Mouse (Mus musculus) midbrain, embryonic 13.5 days (tissue): Measurements from ENCODE around the gene Nr1h2. TPM values are rescaled to one million over a fixed set of nuclear protein-coding genes. Genes with fewer than 3 reads are reported as not detected.

ENCODE experiments used
- ATAC-seq: fragments of 200-750 bp; cut with Nextera tagmentation; 2 replicates; pipeline ENCODE4 v1.8.0; 2017; ENCODE audit warnings: mild to moderate bottlenecking, moderate TSS enrichment, moderate library complexity
- H3K27ac ChIP-seq: fragments of 300-500 bp; sonication (generic); 2 replicates; pipeline ENCODE4 v1.5.1; 2015; ENCODE audit warnings: inconsistent platforms, mild to moderate bottlenecking, moderate library complexity
- H3K27me3 ChIP-seq: fragments of 300-500 bp; sonication (generic); 2 replicates; pipeline ENCODE4 v1.6.1; 2015; ENCODE audit warnings: mild to moderate bottlenecking, inconsistent platforms
- H3K36me3 ChIP-seq: fragments of 300-500 bp; sonication (generic); 2 replicates; pipeline ENCODE4 v1.6.1; 2015; ENCODE audit warnings: mild to moderate bottlenecking, inconsistent platforms
- H3K4me1 ChIP-seq: fragments of 300-500 bp; sonication (generic); replicated peaks from 2 replicates; pipeline ENCODE4 v1.6.1; 2015; ENCODE audit warnings: inconsistent platforms
- H3K4me2 ChIP-seq: fragments of 300-500 bp; sonication (generic); replicated peaks from 2 replicates; pipeline ENCODE4 v1.6.1; 2015; ENCODE audit warnings: moderate library complexity, mild to moderate bottlenecking, inconsistent platforms
- H3K4me3 ChIP-seq: fragments of 300-500 bp; sonication (generic); replicated peaks from 2 replicates; pipeline ENCODE4 v1.5.1; 2015; ENCODE audit warnings: mild to moderate bottlenecking, inconsistent platforms
- H3K9ac ChIP-seq: fragments of 300-500 bp; sonication (generic); replicated peaks from 2 replicates; pipeline ENCODE4 v1.6.1; 2015; ENCODE audit warnings: mild to moderate bottlenecking, inconsistent platforms
- H3K9me3 ChIP-seq: fragments of 300-500 bp; sonication (generic); 2 replicates; pipeline ENCODE4 v1.6.1; 2016; ENCODE audit warnings: mild to moderate bottlenecking, inconsistent platforms
- WGBS: fragments of 180-500 bp; shearing (Covaris S2); methylation state at CpG from one replicate; pipeline ENCODE4 v1.1.7; 2015; 5-methylcytosine and 5-hydroxymethylcytosine counted together
- polyA plus RNA-seq: library from polyadenylated mRNA; unstranded; fragments of >200 nt; fragmentation: Nextera tagmentation; extraction: Ambion mirVana; gene quantifications from 2 replicates; pipeline ENCODE4 v1.2.1, GENCODE M21; 2015

Gene Nr1h2
- polyA plus RNA-seq, 1 experiment from 2014 or later: 74.9 TPM

- ATAC-seq: no peak
- Histone ChIP-seq H3K4me3 (no peak overlapping the region), H3K36me3 (no peaks in the 10 kb centered on the region), H3K27me3 (peaks cover 34% of the 10 kb centered on the region), H3K4me2 (no peak overlapping the region), H3K9me3 (no peaks in the 10 kb centered on the region), H3K4me1 (peaks cover 24% of the 10 kb centered on the region), H3K9ac (no peak overlapping the region), H3K27ac (no peak overlapping the region)
- WGBS: 84% methylated on average over 4 of the region's 4 CpGs
These were observed 30.6 kb upstream of the Nr1h2 start for GRCm38 (mm10) chr7:44584265-44584804.

DNA sequence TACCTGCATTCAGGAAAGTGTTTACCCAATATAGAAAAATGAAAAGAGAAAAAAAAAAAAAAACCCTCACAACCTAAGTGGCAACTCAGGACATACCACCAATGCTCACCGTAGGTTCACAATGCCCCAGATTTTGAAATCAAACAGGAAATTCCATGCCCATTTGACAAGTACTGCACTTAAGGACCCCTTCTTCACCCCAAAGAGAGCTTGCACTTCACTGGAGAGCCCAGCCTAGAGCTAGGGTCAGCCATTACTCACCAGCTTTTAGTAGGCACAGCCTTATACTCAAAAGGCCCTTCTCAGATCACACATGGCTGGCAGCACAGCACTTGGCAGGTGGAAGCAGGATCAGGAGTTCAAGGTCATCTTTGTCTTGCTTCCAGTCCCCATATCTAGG, 29.4 kb upstream of the Nr1h2 start:
- H3K27me3 ChIP-seq: peaks cover 28% of the 10 kb centered on the region
- no peaks in the 10 kb centered on the region for H3K9me3 ChIP-seq
- no peak overlapping the region for H3K9ac ChIP-seq
- H3K27ac ChIP-seq: no peak overlapping the region
- ATAC-seq: no peak
- H3K4me3 ChIP-seq: no peak overlapping the region
- peaks cover 12% of the 10 kb centered on the region for H3K4me1 ChIP-seq
- H3K4me2 ChIP-seq: no peak overlapping the region
- 88% methylated on average over 1 of the region's 1 CpGs for WGBS
- no peaks in the 10 kb centered on the region for H3K36me3 ChIP-seq

DNA sequence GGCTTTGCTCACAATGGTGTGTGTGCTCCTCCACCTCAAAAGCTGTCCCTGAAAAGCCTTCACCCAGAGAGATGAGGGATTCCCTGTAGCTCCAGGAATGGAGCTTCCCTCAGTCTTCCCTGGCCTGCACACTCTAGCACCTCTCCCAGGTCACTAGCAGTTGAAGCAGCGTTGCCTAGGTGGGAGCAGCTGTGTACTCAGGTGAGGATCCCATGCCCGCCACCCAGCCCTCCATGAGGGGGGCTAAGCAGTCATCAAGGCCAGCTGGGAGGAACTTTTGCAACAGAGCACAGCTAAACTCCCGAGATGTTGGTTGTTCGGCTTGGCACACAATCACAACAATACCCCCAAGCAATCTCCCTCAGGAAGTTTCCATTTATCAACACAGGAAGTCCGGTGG, 29.0 kb upstream of the Nr1h2 start:
- Histone ChIP-seq H3K4me1 (peaks cover 8% of the 10 kb centered on the region), H3K9ac (no peak overlapping the region), H3K27me3 (peaks cover 24% of the 10 kb centered on the region), H3K27ac (no peak overlapping the region), H3K4me2 (no peak overlapping the region), H3K4me3 (no peak overlapping the region), H3K36me3 (no peaks in the 10 kb centered on the region), H3K9me3 (no peaks in the 10 kb centered on the region)
- WGBS: 86% methylated on average over 5 of the region's 5 CpGs
- ATAC-seq: no peak

DNA sequence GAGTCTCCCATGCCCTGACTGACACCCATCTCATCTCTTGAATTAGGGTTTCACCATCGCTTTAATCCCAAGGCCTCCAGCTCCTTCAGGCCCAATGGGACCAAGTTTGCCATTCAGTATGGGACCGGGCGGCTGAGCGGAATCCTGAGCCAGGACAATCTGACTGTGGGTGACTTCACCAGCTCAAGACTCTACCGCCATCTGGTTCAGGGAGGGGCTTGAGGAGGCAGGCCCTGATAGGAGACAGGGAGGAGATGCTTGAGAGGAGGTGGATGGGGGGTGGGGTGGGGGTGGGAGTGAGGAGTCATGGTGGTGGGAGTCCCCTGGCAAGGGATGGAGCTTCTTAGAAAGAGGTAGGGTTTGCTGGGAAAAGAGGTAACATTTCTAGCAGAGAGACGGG, 27.9 kb upstream of the Nr1h2 start:
- no peak overlapping the region for H3K4me3 ChIP-seq
- H3K36me3 ChIP-seq: no peaks in the 10 kb centered on the region
- WGBS: 80% methylated on average over 6 of the region's 6 CpGs
- H3K9ac ChIP-seq: no peak overlapping the region
- no peaks in the 10 kb centered on the region; the same call in 1 of the 2 replicates for H3K4me1 ChIP-seq
- H3K9me3 ChIP-seq: no peaks in the 10 kb centered on the region
- no peak for ATAC-seq
- H3K4me2 ChIP-seq: no peak overlapping the region
- H3K27ac ChIP-seq: no peak overlapping the region
- peaks cover 18% of the 10 kb centered on the region for H3K27me3 ChIP-seq

GRCm38 (mm10) chr7:44576333-44576844, 22.6 kb upstream of the Nr1h2 start:
- H3K4me1 ChIP-seq: no peaks in the 10 kb centered on the region
- H3K27me3 ChIP-seq: peaks cover 3% of the 10 kb centered on the region; the same call in 1 of the 2 replicates
- no peak overlapping the region for H3K4me2 ChIP-seq
- no peaks in the 10 kb centered on the region for H3K36me3 ChIP-seq
- 57% methylated on average over 5 of the region's 5 CpGs for WGBS
- no peak for ATAC-seq
- H3K4me3 ChIP-seq: no peak overlapping the region
- no peak overlapping the region for H3K9ac ChIP-seq
- H3K27ac ChIP-seq: no peak overlapping the region
- H3K9me3 ChIP-seq: no peaks in the 10 kb centered on the region

DNA sequence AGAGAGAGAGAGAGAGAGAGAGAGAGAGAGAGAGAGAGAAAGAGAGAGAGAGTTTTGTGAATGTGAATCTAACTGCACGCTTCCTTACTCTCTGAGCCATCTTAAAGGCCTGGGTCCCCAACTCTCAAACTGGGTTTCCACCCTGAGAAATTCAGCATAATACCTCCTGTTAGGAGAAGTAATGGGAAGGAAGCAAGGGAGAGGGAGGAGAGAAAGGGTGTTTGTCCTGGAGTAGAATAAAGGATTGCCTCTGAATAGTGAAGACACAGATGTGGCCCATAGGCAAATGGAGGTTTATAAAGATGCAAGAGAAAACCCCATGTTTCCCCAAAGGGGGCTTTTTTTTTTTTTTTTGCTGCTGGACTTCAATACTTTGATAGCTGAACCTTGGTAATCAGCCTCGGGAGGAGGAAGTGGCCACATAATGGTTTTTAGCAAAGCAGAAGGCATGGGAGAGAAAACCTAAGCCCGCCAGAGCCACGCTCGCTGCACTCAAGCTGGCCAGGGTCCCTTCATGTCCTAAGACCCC, 19.3 kb upstream of the Nr1h2 start:
- Histone ChIP-seq H3K4me3 (no peak overlapping the region), H3K9me3 (no peaks in the 10 kb centered on the region), H3K9ac (no peak overlapping the region), H3K4me1 (no peaks in the 10 kb centered on the region), H3K4me2 (no peak overlapping the region), H3K36me3 (no peaks in the 10 kb centered on the region), H3K27ac (no peak overlapping the region), H3K27me3 (peaks cover 3% of the 10 kb centered on the region)
- ATAC-seq: no peak
- 72% methylated on average over 5 of the region's 5 CpGs for WGBS

- Histone ChIP-seq H3K27ac (no peak within 1 kb of the TSS), H3K4me1 (no peaks in the 10 kb centered on the region), H3K27me3 (peaks cover 3% of the 10 kb centered on the region), H3K36me3 (no peaks in the 10 kb centered on the region), H3K4me2 (no peak within 1 kb of the TSS), H3K4me3 (no peak within 1 kb of the TSS), H3K9ac (no peak within 1 kb of the TSS), H3K9me3 (no peaks in the 10 kb centered on the region)
- no peak for ATAC-seq
- WGBS: 31% methylated on average over 7 of the region's 7 CpGs
These were observed 18.5 kb upstream of the Nr1h2 start, which contains the start of gene Napsa for GRCm38 (mm10) chr7:44572213-44572701. TSS of gene Napsa (plus strand) at chr7:44572380.

DNA sequence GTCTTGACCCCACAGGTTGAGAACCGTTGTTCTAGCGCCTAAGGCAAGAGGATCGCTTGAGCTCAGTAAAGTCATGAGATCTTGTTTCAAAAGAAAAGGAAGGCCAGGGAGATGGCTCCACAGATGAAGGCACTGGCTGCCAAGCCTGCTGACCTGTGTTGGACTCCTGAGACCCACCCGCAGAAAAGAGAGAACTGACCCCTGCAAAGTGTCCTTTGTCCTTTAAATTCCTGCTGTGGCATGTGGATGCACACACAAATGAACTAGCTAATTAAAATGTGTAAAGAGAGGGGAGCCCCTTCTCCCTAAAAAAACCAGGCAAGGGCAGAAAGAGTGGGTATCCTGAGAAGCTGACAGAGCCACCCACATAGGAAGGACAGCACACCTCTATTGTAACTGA, 18.1 kb upstream of the Nr1h2 start:
- H3K9ac ChIP-seq: no peak overlapping the region
- no peaks in the 10 kb centered on the region for H3K9me3 ChIP-seq
- no peaks in the 10 kb centered on the region for H3K4me1 ChIP-seq
- no peak overlapping the region for H3K27ac ChIP-seq
- no peaks in the 10 kb centered on the region for H3K36me3 ChIP-seq
- 28% methylated on average over 4 of the region's 4 CpGs for WGBS
- no peak for ATAC-seq
- H3K4me2 ChIP-seq: no peak overlapping the region
- H3K27me3 ChIP-seq: peaks cover 3% of the 10 kb centered on the region
- no peak overlapping the region for H3K4me3 ChIP-seq

- Histone ChIP-seq H3K4me1 (no peaks in the 10 kb centered on the region), H3K9ac (no peak overlapping the region), H3K27me3 (no peaks in the 10 kb centered on the region; the same call in 1 of the 2 replicates), H3K36me3 (no peaks in the 10 kb centered on the region), H3K9me3 (no peaks in the 10 kb centered on the region), H3K4me3 (no peak overlapping the region), H3K4me2 (no peak overlapping the region), H3K27ac (no peak overlapping the region)
- ATAC-seq: no peak
- WGBS: 85% methylated on average over 6 of the region's 6 CpGs
These were observed 17.2 kb upstream of the Nr1h2 start for GRCm38 (mm10) chr7:44570989-44571388.

DNA sequence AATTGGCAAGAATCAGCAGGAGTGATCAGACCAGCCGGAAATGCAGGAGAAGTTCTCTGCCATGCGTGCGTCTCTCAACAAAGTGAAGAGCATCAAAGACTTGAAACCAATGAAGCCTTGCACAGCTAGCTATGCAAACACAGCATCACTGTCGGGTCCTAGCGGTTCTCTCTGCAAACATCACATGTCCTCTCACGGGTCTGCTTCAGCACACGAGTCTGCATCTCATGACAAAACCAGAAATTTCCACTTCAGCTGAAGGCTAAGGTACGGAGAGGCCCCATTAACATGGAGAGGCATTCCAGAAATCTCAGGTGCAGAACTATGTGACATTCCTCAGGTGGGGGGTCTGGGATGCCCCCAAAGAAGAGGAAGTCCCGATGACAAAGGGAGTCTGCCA, 15.1 kb upstream of the Nr1h2 start:
- no peak overlapping the region for H3K27ac ChIP-seq
- H3K9ac ChIP-seq: no peak overlapping the region
- ATAC-seq: no peak
- no peaks in the 10 kb centered on the region for H3K36me3 ChIP-seq
- H3K4me2 ChIP-seq: no peak overlapping the region
- H3K27me3 ChIP-seq: no peaks in the 10 kb centered on the region; the same call in 1 of the 2 replicates
- no peaks in the 10 kb centered on the region for H3K4me1 ChIP-seq
- no peak overlapping the region for H3K4me3 ChIP-seq
- 79% methylated on average over 9 of the region's 9 CpGs for WGBS
- H3K9me3 ChIP-seq: no peaks in the 10 kb centered on the region

DNA sequence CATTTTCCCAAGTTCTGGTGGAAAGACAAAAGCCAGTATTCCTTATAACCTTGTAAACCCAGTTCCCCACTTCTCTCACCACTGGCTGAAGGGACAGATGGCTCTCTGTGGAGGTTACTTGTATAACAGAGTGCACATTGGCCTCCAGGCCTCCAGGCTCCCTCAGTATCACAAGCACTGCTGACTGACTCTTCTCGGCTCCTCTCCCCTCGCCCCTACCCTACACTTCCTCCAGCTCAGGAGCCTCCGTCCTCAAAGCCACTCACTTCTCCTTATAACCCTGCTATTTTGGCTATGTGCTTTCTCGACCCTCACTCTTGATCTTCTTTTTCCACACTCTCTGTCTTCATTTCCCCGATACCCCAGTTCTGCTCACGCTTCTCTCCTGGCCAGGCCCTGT, 11.7 kb upstream of the Nr1h2 start:
- no peak overlapping the region for H3K9ac ChIP-seq
- WGBS: 76% methylated on average over 6 of the region's 6 CpGs

DNA sequence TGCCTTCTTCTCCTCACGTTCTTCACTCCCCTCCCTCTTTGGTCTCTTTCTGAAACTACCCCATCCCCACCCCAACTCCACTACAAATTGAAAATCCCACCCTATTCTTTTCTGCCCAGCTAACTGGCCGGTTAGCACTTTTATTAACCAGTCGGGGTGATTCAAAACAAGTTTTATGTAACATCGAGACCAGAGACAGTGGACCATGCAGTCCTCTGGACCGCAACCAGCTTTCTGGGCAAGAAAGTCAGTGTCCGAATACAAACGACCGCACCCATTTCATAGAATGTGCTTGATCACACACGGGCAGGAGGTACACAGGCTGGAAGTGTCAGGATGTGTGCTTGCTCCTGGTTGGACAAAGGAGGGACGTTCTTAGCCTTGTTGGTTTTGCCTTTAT, 10.7 kb upstream of the Nr1h2 start:
- Histone ChIP-seq H3K9me3 (no peaks in the 10 kb centered on the region), H3K4me1 (no peaks in the 10 kb centered on the region), H3K4me3 (no peak overlapping the region), H3K4me2 (no peak overlapping the region), H3K36me3 (no peaks in the 10 kb centered on the region), H3K27me3 (no peaks in the 10 kb centered on the region; the same call in 1 of the 2 replicates), H3K9ac (no peak overlapping the region), H3K27ac (no peak overlapping the region)
- ATAC-seq: no peak
- WGBS: 84% methylated on average over 10 of the region's 10 CpGs

More for the DNA sequence above, 11.7 kb upstream of the Nr1h2 start:
- Histone ChIP-seq H3K4me1 (no peaks in the 10 kb centered on the region), H3K36me3 (no peaks in the 10 kb centered on the region), H3K4me3 (no peak overlapping the region), H3K27ac (no peak overlapping the region), H3K27me3 (no peaks in the 10 kb centered on the region; the same call in 1 of the 2 replicates), H3K9me3 (no peaks in the 10 kb centered on the region), H3K4me2 (no peak overlapping the region)
- ATAC-seq: no peak

GRCm38 (mm10) chr7:44563284-44563683, 9.5 kb upstream of the Nr1h2 start:
- H3K9me3 ChIP-seq: no peaks in the 10 kb centered on the region
- ATAC-seq: no peak
- no peak overlapping the region for H3K4me2 ChIP-seq
- no peak overlapping the region for H3K4me3 ChIP-seq
- no peak overlapping the region for H3K27ac ChIP-seq
- H3K36me3 ChIP-seq: no peaks in the 10 kb centered on the region
- no peaks in the 10 kb centered on the region for H3K27me3 ChIP-seq
- 54% methylated on average over 8 of the region's 8 CpGs for WGBS
- H3K9ac ChIP-seq: no peak overlapping the region
- no peaks in the 10 kb centered on the region for H3K4me1 ChIP-seq
